Mouse (Mus musculus): ENCODE data around the gene Cenpt.

DNA sequence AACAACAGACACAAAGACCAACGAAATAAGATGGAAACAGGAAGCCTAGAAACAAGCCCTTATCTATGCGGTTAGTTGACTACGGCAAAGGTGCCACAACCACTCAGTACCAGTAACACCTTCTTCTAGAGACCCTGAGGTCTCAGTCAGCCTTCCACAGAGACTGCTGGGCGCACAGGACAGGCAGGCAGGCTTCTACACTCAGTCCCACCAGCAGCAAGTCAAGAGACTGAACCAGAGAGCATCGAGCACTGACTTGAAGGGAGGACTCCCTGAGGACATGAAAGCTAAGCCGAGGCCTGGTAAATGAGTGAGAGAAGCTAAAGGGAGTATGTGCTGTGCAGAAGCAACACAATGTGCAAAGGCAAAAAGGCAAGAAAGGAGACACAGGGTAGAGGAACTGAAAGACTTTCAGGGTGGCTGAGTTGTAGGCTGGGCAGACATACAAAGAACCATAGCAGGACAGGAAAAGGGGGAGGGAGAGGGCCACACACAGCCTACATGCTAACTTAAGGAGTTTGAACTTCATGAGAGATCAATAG, 42.8 kb downstream of the Cenpt start:
- TF ChIP-seq CTCF (IDR thresholded peaks at IDR 0.05; ENCODE audit: low read depth, low read length) (no peak), POLR2A (IDR thresholded peaks at IDR 0.05; ENCODE audit: extremely low read depth, insufficient read depth, low read length) (no peak)

Data from liver, adult 2 months (tissue).